Mouse (Mus musculus): Measurements from ENCODE around the gene Nup88.
A peak's percentile ranks its signal among the peaks of the same experiment; 100 is the strongest.

The Nup88 gene

GRCm38 (mm10) chr11:70969821-70970559 lies at the start of gene Nup88, which contains the start of gene Rpain:
Nup88 (minus strand) TSS chr11:70969973.
Rpain (plus strand) TSS chr11:70970213.
- peak; percentile 97 for DNase-seq (ENCODE audit: low spot score)

GRCm38 (mm10) chr11:71018416-71019200 lies 48.8 kb upstream of the Nup88 start:
- DNase-seq (ENCODE audit: low spot score) = peak; percentile 6

DNA sequence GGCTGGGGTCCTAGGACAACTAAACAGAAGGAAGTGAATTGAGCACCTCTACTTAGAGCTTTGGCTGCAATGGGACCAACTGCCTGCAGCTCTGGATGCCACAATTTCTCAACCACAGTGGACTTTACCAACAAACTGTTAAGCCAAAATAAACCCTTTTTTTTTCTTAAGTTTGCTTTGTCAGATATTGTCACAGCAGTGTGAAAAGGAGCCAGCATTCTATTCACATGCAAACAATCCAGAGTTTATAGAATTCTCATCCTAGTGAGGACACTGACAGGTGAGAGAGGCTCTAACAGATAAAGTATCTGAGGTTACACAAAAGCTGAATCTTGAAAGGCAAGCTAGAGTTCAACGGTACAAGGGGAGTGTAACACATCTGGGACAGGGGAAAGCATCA lies 47.3 kb upstream of the Nup88 start:
- no peak for DNase-seq (ENCODE audit: low spot score)

DNA sequence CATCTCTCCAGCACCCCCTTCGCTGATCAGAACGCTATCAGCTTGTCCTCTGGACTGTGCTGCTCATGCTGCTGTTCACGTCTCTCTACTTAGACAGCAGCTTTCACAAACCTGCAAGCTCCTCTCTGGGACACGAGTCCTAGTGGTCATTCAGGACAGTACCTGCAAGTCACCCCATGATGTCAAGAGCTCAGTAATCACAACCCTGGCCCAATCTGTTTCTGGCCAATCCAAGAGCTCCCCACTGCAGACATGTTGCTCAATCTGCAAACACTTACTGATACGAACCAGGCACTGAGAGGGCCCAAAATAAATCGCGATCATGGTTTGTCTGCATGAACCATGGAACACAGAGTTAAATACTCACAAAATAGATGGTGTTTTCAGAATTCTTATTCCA lies 43.0 kb upstream of the Nup88 start:
- DNase-seq (ENCODE audit: low spot score) = no peak

GRCm38 (mm10) chr11:71008321-71008720 lies 38.5 kb upstream of the Nup88 start:
- no peak for DNase-seq (ENCODE audit: low spot score)

- no peak for DNase-seq (ENCODE audit: low spot score)
Observed at GRCm38 (mm10) chr11:71007831-71008230, 38.1 kb upstream of the Nup88 start.

DNA sequence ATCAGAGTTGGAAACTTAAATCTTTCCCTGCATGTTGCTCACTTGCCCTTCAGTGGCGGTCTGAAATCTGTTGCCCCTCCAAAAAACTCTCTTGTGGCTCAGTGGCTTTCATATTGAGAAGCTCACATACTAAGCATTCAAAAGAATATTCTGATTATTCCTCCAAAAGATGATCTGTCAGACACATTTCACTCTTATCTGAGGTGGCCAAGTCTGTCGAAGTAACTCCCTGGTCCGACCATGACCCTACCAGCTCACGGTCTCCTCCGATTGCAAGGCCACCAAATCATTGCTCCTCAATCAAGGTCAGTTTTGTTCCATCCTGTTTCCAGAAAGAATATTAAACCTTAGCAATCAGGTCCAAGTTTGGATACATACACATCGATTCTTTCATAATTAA lies 37.3 kb upstream of the Nup88 start:
- DNase-seq (ENCODE audit: low spot score) = no peak

DNA sequence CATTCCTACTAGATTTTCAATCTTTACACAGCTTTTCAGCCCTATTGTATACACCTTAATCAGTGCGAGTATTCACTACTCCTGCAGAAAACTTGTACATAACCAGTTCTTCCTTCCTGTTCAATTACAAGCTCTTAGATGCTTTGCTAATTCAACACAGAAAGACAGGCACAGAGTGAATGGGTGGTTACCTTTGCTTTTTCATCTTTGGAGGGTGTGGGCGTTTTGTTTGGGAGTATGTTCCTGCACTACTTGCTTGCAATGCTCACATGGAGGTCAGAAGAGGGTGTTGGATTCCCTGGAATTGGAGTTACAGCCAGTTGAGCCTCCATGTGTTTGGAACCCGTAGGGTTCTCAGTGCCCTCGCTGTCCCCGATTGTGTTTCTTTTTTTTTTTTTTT lies 35.3 kb upstream of the Nup88 start:
- DNase-seq (ENCODE audit: low spot score) = no peak

DNA sequence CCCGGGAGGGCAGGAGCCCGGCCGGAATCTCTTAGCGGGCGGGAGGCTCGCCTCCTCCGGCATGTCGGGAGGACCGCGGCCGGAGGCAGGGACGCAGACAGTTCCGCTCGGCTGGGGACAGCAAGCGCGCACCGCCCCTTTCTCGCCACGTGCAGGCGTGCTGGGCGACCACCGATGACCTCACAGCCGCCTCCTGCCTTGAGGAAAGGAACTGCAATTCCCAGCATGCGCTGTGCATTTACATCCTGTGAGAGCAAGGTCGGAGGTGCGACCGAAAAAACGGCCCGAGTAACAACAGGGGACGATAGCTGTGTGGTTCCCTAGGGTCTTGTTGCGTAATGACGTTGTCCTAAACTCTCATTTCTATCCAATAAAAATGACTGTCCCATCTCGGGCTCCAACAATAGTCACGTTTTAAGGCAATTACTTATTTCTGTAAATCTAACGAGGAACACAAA lies 34.6 kb upstream of the Nup88 start, which contains the start of gene Dhx33:
Gene Dhx33, minus strand, starts transcription at position 122 of the 458 bp plus-strand sequence.
- peak; percentile 98 for DNase-seq (ENCODE audit: low spot score)

GRCm38 (mm10) chr11:71003611-71004315 lies 34.0 kb upstream of the Nup88 start:
- DNase-seq (ENCODE audit: low spot score) = peak; percentile 57

DNA sequence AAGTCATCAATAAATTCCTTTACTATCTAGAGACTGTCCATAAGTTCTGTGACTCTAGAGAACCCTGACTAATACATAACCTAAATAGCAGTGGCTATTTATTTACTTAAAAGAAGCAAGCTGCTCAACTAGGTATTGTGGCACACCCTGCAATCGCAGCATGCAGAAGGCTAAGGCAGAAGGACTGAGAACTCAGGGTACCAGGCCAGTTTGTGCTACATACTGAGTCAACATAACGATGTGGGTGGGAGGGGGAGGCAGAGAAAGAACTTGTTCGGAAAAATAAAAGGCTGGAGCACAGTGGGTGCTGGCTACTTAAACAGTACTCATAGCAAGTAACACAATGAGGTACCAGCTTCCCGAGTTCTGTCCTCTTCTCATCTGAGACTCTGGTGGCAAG lies 31.4 kb upstream of the Nup88 start:
- DNase-seq (ENCODE audit: low spot score) = no peak

- DNase-seq (ENCODE audit: low spot score) = peak; percentile 96
Observed at GRCm38 (mm10) chr11:70982557-70983228, 12.9 kb upstream of the Nup88 start, which contains the start of gene C1qbp. C1qbp (minus strand) TSS chr11:70983026.

DNA sequence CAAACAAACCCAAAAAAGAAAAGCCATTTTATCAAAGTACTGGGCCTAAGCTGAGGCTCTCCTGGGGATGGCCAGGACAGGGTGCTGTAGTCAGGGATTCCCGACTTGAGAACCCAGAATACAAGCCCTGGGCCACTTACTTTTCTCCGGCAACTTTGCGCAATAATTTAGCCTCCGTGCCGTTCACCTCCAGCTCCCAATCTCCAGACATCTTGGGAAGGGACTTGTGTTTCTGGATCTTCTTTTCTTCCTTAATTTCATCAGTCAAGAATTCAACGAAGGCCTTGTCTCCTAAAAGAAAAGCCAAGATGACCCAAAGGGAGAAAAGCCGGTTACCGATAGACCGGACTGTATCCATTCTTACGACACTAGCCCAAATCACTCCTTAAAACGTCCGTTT lies 12.3 kb upstream of the Nup88 start:
- DNase-seq (ENCODE audit: low spot score) = no peak

GRCm38 (mm10) chr11:70980751-70981510 lies 11.2 kb upstream of the Nup88 start:
- no peak for DNase-seq (ENCODE audit: low spot score)

GRCm38 (mm10) chr11:70980232-70980631 lies 10.5 kb upstream of the Nup88 start:
- DNase-seq (ENCODE audit: low spot score) = no peak

- no peak for DNase-seq (ENCODE audit: low spot score)
Observed at GRCm38 (mm10) chr11:70977293-70977692, 7.5 kb upstream of the Nup88 start.

- no peak for DNase-seq (ENCODE audit: low spot score)
Observed at GRCm38 (mm10) chr11:70975193-70975592, 5.4 kb upstream of the Nup88 start.

DNA sequence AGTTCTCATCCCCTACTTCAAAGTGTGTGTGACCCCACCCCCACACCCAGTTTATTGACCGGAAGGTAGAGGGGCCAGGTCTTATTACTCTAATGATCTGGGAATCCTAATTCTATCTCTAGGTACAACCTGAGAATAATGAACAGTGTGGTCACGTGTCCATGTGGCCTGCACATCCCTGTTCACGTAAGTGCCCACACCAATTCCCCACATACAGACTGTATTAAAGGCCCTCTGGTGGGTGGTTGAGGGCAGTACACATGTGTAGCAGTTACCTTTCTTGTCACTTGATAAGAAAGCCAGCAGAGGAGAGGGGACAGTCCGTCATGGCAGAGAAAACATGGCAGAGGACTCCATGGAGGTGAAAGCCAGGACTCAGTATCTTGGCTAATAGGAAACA lies 4.2 kb upstream of the Nup88 start:
- peak; percentile 55 for DNase-seq (ENCODE audit: low spot score)

GRCm38 (mm10) chr11:70972586-70972985 lies 2.8 kb upstream of the Nup88 start:
- no peak for DNase-seq (ENCODE audit: low spot score)

DNA sequence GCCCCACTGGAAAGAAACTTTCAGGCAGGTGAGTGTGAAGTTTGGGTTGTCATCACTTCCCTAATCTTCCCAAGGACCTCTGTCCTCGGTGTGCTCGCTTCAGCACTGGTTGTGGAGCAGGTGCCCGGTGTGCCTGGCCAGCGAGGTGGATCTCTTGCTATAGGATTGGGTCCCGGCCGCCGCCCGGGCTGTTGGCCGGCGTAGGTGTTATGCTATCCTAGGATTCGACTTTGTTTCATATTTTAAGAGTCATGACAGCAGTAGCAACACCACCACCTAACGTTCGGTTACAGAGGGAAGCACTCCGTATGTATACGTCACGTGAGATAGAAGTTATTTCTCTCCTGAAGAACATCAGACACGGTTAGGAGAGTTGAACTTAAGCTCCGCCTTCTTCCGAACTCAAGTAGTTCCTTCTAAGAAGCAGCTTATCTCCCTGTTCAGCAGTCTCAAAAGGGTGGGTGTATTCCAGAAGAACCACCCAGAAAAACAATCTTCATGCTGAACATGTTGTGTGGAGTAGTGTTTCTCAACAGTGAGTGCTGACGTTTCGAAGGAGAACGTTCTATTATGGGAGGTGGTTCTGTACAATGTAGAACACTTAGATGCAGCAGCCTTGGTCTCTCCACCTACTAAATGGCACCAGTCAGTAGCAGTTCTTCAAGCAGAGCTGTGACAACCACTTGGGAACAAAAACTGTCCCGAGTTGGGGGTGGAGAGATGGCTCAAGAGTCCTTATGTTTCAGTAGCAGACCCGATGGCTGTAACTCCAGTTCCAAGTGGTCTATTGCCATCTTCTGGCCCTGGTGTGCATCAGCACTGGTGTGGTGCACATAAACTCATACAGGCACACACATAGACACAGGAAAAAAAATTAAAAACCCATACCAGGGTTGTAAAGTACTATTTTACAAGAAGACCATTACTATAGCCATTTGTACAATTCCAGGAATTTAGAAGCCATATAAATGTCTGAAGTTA lies 1.1 kb upstream of the Nup88 start:
- DNase-seq (ENCODE audit: low spot score) = no peak

Measured in retina, embryonic 14.5 days (tissue).